18 mouse cellular contexts compared by ENCODE assay signal in the genomic region with DNA sequence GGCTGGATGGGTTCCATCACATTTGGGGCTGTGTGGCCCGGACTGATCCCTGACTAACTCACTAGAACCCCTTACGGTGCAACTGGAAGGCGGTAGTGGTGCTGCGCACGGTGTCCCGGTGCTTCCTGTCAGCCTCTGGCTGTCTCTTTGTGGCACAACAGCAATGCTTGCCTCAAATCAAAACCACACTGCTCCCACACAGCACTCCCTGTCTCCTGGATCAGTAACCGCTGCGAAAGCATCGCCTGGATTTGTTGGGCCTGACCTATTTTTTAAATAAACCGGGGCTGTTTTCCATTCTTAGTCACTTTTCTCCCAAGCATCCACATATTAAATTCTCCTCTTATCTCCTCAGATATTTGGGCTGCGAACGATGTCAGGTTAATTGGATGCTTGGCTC. TPM values are rescaled to one million over a fixed set of nuclear protein-coding genes. Genes with fewer than 3 reads are reported as not detected.
"Had no signal": no experiment of that assay in that cellular context is flagged by ENCODE, and none has a peak within 500 bp of the region (broad histone marks: within the 10 kb centered on the region; RNA-seq: fewer than 3 reads in every experiment).

No protein-coding gene starts in this region.

- H3K9ac ChIP-seq: liver, embryonic 13.5 days; stomach, embryonic 15.5 days had no signal

- H3K4me1 ChIP-seq: liver, embryonic 13.5 days; stomach, embryonic 15.5 days had no signal

- DNase-seq: kidney, adult 2 months; liver, embryonic 13.5 days; lung, adult 2 months; lung, postnatal 14 days; right cerebral cortex, postnatal 14 days; spleen, adult 18-20 months; thymus, adult 18-20 months; thymus, postnatal 36 days had no signal

- H3K4me2 ChIP-seq: liver, embryonic 13.5 days; stomach, embryonic 15.5 days had no signal

- H3K27me3 ChIP-seq: liver, embryonic 13.5 days; stomach, embryonic 15.5 days had no signal

- H3K36me3 ChIP-seq: liver, embryonic 13.5 days; stomach, embryonic 15.5 days had no signal

- H3K4me3 ChIP-seq: liver, embryonic 13.5 days; stomach, embryonic 15.5 days had no signal

- H3K27ac ChIP-seq: kidney, postnatal 0 days; liver, embryonic 13.5 days; stomach, embryonic 15.5 days had no signal

- ATAC-seq: intestine, postnatal 0 days; midbrain, embryonic 16.5 days had no signal

- H3K9me3 ChIP-seq: liver, embryonic 13.5 days; stomach, embryonic 15.5 days had no signal

RNA-seq across cellular contexts. Expression of a gene that starts 27.0 kb away (rescaled TPM):
- total RNA-seq: liver, adult 2 months; megakaryocyte progenitor cell, adult 5-6 weeks; megakaryocyte-erythroid progenitor cell, adult 5-6 weeks had no signal
- polyA plus RNA-seq: kidney, adult 2 months; kidney, embryonic 14.5 days; kidney, postnatal 0 days; liver, adult 2 months; liver, embryonic 16.5 days; lung, embryonic 16.5 days had no signal
